Mouse (Mus musculus) cortical plate, adult 2 months (tissue): ENCODE results near the gene Kremen1. TPM values are rescaled to one million over a fixed set of nuclear protein-coding genes. Genes with fewer than 3 reads are reported as not detected.

Experiments
- H3K27ac ChIP-seq: fragments of 200-500 bp; 2 replicates; pipeline ENCODE4 v1.5.1; 2012; ENCODE audit warnings: low read length, control low read depth, inconsistent platforms; ENCODE audit not compliant: insufficient read depth
- H3K4me1 ChIP-seq: fragments of 200-500 bp; 2 replicates; pipeline ENCODE4 v1.6.1; 2011; ENCODE audit warnings: low read length; ENCODE audit not compliant: control insufficient read depth, insufficient read depth
- H3K4me3 ChIP-seq: fragments of 200-500 bp; 2 replicates; pipeline ENCODE4 v1.5.1; 2011; ENCODE audit warnings: mild to moderate bottlenecking, low read length, control low read depth; ENCODE audit not compliant: insufficient read depth
- CTCF ChIP-seq: fragments of 200-500 bp; IDR thresholded peaks from 2 replicates; pipeline ENCODE4 v1.5.1; 2011; ENCODE audit warnings: mild to moderate bottlenecking, control low read depth, low read length; ENCODE audit not compliant: insufficient read depth; ENCODE audit errors: extremely low read depth
- POLR2A ChIP-seq: fragments of 200-500 bp; IDR thresholded peaks from 2 replicates; pipeline ENCODE4 v1.6.1; 2011; ENCODE audit warnings: mild to moderate bottlenecking, low read length, control low read depth; ENCODE audit not compliant: insufficient read depth; ENCODE audit errors: extremely low read depth
- polyA plus RNA-seq: library from polyadenylated mRNA; depleted of rRNA; stranded (reverse); fragments of >200 nt; gene quantifications from 2 replicates; pipeline ENCODE4 v1.2.3, GENCODE M21; 2012

Kremen1 gene
- polyA plus RNA-seq, 1 experiment, result 10.4 TPM

DNA sequence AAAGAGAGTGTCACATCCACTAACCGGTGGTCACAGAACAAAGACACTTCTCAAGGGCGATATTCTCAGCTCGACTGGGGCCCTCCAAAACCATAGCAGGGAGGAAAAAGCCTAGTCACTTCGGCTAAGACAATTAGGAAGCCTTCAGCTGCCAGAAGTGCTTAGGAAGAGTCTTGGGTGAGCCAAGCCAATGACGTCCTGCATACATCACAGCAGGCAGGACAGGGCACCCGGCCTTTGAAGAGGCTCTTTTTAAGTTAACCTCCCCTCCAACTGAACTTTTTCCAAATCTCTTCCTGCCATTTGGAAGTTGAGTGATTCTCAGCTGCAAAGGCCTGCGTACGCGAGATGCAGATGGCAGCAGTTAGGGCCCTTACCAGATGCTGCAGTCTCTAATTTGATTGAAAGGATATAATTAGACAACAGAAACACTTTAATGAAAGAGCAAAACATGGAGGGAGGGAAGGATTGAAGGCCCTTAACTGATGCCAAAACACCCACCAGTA, 5.8 kb downstream of the Kremen1 start:
- TF ChIP-seq POLR2A (no peak), CTCF (no peak)
- H3K27ac ChIP-seq, result no peak overlapping the region

DNA sequence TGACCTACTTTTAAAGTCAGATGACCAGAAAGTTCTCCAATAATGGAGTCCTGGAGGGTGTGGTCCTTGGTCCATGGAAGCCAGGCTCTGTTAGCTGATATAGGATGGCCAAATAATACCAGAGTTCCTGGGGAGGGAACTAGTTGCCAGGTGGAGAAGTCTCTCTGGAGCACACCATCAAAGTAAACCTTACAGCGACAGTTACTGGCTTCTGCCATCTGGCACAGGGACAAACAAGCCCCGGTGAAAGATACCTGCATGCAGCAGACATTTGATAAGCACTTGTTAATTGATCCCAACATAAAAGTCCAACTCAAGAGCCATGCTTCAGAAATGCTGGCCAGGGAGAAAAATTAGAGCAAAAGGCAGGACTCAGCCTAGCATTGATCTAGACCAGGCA, 7.3 kb downstream of the Kremen1 start:
- no peak overlapping the region for H3K4me3 ChIP-seq
- TF ChIP-seq CTCF (no peak), POLR2A (no peak)
- no peaks in the 10 kb centered on the region for H3K4me1 ChIP-seq
- no peak overlapping the region for H3K27ac ChIP-seq

More for the DNA sequence above, 5.8 kb downstream of the Kremen1 start:
- no peak overlapping the region for H3K4me3 ChIP-seq
- peaks cover 1% of the 10 kb centered on the region; the same call in 1 of the 2 replicates for H3K4me1 ChIP-seq

DNA sequence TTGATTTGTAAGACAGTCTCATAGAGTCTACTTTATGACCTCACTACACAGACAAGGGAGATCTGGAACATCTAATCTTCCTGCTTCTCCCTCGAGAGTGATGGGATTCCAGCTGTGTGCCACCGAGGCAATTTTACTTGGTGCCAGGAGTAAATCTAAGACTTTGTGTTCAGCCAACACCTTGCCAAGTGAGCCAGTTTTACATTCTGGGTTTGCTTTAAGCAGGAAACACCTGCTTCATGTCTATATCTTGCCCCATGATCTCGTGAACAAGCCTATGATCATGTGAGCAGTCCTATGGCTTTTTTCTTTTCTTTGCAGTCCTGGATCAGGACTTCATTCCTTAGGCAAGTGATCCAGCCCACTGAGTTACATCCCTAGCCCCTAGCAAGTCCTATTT, 7.8 kb downstream of the Kremen1 start:
- TF ChIP-seq POLR2A (no peak), CTCF (no peak)
- Histone ChIP-seq H3K4me3 (no peak overlapping the region), H3K4me1 (no peaks in the 10 kb centered on the region), H3K27ac (no peak overlapping the region)

DNA sequence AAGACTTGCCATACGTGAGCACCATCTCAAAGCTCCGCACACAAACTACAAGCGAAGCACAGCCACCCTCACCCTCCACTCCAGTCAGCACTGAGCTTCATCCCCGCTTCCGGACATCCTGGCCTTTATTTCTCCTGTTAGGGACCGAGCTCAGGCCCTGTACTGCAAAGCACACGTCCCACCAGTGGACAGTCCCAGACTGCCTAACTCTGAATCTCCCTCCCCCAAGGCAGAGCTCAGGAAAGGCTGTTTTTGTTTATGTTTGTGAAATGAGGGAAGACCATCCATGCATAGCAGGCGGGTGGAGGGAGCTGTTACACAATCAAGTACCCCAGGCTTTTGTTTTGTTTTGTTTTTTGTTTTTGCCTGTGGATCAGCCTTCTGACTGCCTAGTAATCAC, 8.6 kb downstream of the Kremen1 start:
- no peak for TF ChIP-seq POLR2A
- no peak for TF ChIP-seq CTCF
- H3K4me3 ChIP-seq, result no peak overlapping the region
- H3K27ac ChIP-seq, result no peak overlapping the region
- no peaks in the 10 kb centered on the region for H3K4me1 ChIP-seq

DNA sequence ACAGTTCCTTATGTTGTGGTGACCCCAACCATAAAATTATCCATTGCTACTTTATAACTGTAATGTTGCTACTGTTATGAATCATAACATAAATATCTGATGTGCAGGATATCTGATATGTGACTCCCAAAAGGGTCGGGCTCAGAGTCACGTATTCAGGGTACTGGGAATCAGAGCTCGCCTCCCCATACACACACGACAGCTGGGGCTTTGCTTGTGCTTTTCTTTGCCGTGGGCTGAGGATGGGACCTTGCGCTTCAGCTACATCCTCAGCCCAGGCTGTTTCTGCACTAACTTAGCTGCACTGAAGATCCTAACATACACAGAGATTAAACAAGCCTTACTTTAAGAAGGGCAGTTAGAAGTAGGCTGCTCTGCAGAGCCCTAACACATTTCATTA, 10.2 kb downstream of the Kremen1 start:
- TF ChIP-seq POLR2A (no peak), CTCF (no peak)
- Histone ChIP-seq H3K4me1 (no peaks in the 10 kb centered on the region), H3K27ac (no peak overlapping the region), H3K4me3 (no peak overlapping the region)

DNA sequence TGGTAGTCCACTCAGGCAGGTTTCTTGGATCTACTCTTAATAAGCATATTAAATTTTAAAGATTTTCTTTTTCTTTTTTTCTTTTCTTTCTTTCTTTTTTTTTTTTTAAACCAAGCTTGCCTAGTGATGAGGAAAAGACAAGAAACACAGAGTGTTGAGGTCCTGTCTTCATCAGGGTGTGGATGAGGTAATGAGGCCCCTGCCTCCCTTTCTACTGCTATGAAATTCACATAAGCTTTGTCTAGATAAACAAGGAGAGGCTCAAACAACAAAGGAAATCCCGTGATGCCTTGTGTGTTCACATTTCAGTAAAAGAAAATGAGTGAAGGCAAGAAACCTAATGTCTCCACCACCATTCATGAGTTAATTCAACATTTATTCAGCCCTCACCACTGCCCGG, 13.2 kb downstream of the Kremen1 start:
- H3K4me3 ChIP-seq, result no peak overlapping the region
- TF ChIP-seq CTCF (no peak), POLR2A (no peak)
- no peak overlapping the region for H3K27ac ChIP-seq
- H3K4me1 ChIP-seq, result peaks cover 10% of the 10 kb centered on the region

DNA sequence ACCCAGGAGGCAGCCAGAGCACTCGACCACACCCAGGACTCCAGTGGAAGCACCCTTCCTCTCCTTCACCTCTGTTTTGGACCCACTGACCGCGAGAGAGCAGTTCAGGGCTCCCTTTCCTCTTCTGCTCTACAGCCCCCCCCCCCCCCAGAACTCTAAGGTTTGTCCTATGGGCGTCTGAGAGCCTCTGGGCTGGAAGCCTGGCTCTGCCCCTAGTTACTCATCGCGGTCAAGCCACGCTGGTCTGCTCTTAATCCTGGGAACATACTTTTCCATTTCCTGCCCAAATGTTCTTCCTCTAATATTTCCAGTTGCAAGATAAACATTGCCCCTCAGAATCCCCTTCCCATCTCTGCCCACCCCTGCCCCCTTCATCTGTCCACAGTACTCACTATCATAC, 15.9 kb downstream of the Kremen1 start:
- no peak for TF ChIP-seq CTCF
- no peak for TF ChIP-seq POLR2A
- H3K27ac ChIP-seq, result no peak overlapping the region
- no peak overlapping the region for H3K4me3 ChIP-seq
- peaks cover 10% of the 10 kb centered on the region for H3K4me1 ChIP-seq

DNA sequence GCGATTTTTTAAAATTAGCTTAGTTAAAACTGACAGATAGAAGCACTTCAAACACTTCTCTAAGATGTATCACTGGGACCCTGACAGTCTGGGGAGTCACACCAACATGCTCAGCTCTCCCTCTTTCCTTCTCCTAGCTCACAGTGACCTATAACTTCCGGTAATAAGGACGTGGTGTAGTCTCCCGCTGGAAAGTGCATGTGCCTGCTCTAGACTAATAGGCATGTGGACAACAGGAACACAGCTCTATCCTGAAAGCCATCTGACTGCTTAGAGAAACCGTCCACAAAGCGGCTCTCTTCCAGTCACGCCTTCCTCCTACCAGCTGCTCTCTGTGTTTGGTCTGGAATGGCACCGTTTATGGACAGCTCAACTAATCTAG, 16.6 kb downstream of the Kremen1 start:
- no peak for TF ChIP-seq POLR2A
- no peak for TF ChIP-seq CTCF
- peak overlapping the region; percentile 1; the same call in 1 of the 2 replicates for H3K4me3 ChIP-seq
- peaks cover 10% of the 10 kb centered on the region for H3K4me1 ChIP-seq
- peak overlapping the region; percentile 2; the same call in 1 of the 2 replicates for H3K27ac ChIP-seq

DNA sequence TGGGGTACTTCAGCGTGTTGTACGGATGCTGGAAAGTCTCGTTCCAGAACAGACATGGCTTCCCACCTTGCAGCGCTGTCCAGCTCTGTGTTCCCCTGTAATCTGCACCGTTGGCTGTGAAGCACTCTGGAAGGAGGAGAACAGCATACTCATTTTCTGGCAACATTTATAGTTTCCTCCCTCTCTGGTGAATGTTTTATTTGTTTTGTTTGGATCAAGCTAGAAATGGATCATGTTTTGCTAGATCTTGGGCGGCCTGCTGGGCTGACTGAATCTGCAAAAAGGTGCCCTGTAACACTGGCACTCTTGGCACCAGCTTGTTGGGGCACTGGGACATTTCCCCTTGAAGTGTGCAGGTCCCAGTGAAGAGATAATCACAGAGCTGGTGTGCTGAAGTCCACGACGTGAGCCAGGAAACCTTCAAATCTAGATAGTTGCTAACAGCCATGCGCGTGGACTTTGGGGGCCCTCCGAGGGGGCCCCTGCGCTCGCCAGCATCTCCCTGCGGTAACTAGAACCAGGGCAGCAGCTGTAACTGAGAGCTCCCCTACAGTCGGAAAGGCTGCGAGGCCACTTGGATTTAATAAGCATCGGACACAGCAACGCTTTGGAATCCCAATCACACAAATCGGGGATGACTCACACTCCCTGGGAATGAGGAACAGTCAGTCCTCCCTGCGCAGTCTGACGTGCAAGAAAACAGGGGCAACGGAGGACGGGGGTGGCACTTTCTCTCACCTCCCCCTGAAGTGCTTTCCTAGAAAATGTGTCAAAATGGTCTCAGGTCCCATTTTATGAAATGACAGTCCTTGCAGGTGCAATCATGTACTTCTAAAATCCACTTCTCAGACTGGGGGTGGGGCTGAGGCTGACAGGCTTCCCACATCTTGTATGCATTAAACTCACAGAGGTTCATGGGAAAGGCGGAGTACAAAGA, 17.3 kb downstream of the Kremen1 start:
- TF ChIP-seq CTCF (no peak), POLR2A (0 out of 2 replicates have a peak, but pooled peaks have one; percentile 9)
- Histone ChIP-seq H3K4me3 (peak overlapping the region; percentile 1; the same call in 1 of the 2 replicates), H3K4me1 (peaks cover 10% of the 10 kb centered on the region), H3K27ac (peak overlapping the region; percentile 61)

DNA sequence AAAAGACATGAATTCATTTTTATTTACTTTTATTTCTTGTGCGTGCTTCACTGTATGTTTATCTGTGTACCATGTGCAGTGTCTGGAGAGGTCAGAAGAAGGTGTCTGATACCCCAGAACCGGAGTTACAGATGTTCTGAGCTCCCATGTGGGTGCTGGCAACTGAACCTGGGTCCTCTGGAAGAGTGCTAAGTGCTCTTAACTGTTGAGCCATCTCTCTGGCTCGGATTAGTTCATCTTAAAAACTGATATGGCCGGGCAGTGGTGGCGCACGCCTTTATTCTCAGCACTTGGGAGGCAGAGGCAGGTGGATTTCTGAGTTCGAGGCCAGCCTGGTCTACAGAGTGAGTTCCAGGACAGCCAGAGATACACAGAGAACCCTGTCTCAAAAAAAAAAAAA, 18.1 kb downstream of the Kremen1 start:
- no peak overlapping the region for H3K27ac ChIP-seq
- TF ChIP-seq POLR2A (no peak), CTCF (no peak)
- no peak overlapping the region for H3K4me3 ChIP-seq
- peaks cover 10% of the 10 kb centered on the region for H3K4me1 ChIP-seq
